Mouse (Mus musculus): ENCODE measurements around the gene Wsb2. TPM values are rescaled to one million over a fixed set of nuclear protein-coding genes. Genes with fewer than 3 reads are reported as not detected.
"Not testable (repeated sequence)": the region's sequence is repeated elsewhere in the genome, so short reads cannot be mapped to it uniquely, and the experiment has no call there.

Gene Wsb2
- total RNA-seq (2021) = 100 to 1,000 TPM; 126 to 138 TPM
- long read RNA-seq, experiment 1, transcript Wsb2-201 (9 exons, 2,421 nt) = major isoform, 253 of 277 reads
- long read RNA-seq, experiment 1, partial matches to known transcripts = 1 of 277 reads
- long read RNA-seq, experiment 1, other reads (novel, unspliced or antisense) = 16 of 277 reads
- long read RNA-seq, experiment 2, transcript Wsb2-202 (8 exons, 1,526 nt) = minor isoform, 12 of 569 reads
- long read RNA-seq, experiment 2, transcript Wsb2-201 (9 exons, 2,421 nt) = major isoform, 491 of 569 reads
- long read RNA-seq, experiment 2, transcript Wsb2-206 (4 exons, 600 nt) = minor isoform, 9 of 569 reads
- long read RNA-seq, experiment 2, partial matches to known transcripts = 37 of 569 reads
- long read RNA-seq, experiment 2, other reads (novel, unspliced or antisense) = 17 of 569 reads

- DNase-seq (ENCODE audit: low spot score in 2 of 2) = peak; percentile 90 to 95
Measured at GRCm38 (mm10) chr5:117357129-117357477, at the start of gene Wsb2. TSS of gene Wsb2 (plus strand) at chr5:117357304.

GRCm38 (mm10) chr5:117307699-117308098 is 49.4 kb upstream of the Wsb2 start:
- peak; percentile 80 to 88 for DNase-seq (ENCODE audit: low spot score in 2 of 2)

- DNase-seq (ENCODE audit: low spot score in 2 of 2) = peak; percentile 51 to 56
Measured at GRCm38 (mm10) chr5:117313420-117313819, 43.7 kb upstream of the Wsb2 start.

GRCm38 (mm10) chr5:117313909-117314308 is 43.2 kb upstream of the Wsb2 start:
- DNase-seq (ENCODE audit: low spot score in 2 of 2) = peak in 1 of 2 experiments; percentile 24

DNA sequence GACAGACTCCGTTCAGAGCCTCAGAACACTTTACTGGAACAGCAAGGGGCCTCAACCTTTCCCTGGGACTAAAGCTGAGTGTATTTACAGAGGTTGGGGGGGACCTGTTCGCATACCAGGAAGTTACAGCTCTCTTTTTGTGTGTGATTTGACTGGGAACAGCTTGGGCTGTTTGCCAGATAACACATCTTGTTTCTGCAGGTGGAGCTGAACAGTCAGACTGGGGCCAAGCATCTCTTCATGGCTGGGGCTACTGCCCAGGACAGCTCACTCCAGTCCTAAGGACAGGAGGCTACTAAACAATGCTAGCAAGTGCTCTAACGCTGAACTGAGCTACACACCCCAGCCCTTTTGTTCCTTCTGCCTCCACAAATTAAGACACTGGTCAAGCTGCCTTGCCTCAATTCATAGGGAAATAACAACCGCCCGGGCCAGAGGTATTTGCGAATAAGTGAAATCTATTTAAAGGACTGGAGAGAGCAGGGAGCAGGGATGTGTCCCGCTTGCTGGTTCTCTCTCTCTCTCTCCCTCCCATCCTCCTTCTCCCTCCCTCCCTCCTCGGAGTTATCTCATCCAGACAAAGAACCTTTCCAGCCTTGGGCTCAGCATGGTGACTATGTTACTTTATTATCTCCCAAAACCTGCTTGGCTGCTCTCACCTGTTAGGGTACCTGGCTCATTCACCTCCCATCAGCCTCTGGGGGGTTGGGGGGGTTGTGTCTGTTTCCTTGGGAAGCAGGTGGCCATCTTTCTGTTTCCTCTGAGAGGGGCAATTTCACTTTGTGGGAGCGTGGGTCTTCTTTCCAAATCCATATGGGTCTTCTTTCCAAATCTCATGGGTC is 42.3 kb upstream of the Wsb2 start:
- DNase-seq (ENCODE audit: low spot score in 2 of 2) = no peak

DNA sequence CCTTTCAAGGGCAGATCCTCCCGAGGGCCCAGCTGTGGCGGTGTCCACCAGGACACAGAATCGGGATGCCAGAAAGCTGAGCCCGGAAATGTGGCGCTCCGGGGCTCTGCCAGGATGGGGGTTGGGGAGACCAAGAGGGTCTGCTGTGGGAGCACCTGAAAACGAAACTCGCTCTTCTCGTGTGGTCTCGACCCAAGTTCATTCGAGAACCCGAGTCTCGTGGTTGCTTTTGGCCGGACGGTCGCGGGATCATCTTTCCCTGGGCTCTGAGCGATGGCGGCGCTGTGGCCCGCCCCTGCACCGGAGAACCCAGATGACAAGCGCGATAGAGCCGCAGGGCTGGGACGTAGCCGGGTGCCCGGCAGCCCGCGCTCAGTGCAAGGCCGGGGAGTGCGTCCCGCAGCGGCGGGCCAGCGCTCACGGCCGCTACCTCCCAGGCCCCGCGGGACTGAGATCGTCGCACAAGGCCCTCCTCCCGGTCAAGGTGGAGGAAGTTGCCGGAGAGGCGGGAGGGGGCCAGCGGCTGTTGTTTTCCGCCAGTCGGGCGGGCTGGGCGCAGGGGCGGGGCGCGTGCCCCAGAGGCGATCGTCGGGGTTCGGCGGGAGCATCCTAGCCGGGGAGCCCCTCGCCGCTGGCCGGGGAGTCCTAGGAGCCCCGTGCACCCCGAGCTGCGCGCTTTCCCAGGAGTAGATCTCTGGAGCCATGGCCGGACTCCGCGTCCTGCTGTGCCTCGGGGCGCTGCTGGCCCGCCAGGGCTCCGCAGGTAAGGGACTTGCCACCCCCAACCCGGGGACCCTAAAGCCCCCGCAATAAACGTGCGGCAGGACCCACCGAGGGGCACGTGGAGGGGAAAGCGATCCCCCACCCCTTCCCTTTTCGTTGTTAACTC is 38.1 kb upstream of the Wsb2 start, which contains the start of gene Vsig10:
TSS of gene Vsig10 (plus strand) at position 343 of the 889 bp plus-strand sequence.
- DNase-seq (ENCODE audit: low spot score in 2 of 2) = peak; percentile 76 to 82

DNA sequence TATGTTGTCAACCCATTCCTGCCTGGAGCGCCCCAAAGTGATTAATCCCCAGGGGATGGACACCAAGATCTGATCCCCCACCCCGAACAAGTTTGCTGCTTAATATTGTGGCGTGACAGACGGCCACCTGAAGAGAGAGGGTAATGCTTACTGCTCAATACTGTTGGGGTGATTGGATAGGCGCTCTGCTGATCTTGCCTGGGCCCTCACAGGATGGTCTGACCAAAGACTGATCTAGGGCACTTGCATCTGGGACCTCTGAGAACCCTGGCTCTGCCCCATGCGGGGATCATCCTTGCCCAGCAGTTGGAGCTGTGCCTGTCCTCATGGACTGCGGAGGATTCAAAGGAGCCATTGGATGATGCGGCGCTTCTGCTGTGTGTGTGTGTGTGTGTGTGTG is 33.4 kb upstream of the Wsb2 start:
- DNase-seq (ENCODE audit: low spot score in 2 of 2) = no peak

DNA sequence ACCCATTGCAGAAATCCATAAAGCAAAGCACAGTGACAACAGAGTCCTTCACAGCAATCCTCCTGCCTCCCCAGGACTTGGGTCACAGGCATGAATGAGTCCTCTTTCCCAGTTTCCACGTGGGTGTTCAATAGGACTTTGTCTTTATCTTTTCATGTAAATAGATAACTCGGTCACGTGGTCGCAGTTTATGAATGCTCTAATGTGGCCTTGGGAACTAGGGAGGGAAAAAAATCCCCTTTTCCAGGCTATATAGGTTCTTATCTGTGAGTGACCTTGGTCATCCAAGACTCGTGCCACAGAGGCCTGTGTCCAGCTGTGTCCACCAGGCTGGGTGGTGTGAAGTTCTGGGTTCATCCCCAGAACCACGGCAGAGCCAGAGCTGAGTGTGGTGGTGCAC is 30.7 kb upstream of the Wsb2 start:
- no peak for DNase-seq (ENCODE audit: low spot score in 2 of 2)

DNA sequence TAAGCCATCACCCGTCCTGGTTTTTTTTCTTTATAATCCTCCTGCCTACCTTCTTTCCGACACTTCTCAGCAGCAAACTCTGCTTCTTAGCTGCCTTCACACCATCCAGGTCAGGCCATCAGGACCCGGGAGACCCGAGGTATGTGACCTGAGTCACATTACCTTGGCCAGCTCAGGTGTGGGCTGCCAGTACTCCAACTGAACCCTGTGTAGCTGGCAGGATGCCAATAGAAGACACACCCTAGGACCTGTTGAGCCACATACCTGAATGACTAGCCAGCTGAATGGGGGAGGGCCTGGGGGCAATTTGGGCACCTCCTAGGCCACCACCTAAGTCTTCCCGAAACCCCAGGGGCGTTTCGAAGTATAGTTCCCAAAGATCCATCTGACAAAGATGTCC is 26.6 kb upstream of the Wsb2 start:
- no peak for DNase-seq (ENCODE audit: low spot score in 2 of 2)

- DNase-seq (ENCODE audit: low spot score in 2 of 2) = no peak
Measured at GRCm38 (mm10) chr5:117337999-117338398, 19.1 kb upstream of the Wsb2 start.

DNA sequence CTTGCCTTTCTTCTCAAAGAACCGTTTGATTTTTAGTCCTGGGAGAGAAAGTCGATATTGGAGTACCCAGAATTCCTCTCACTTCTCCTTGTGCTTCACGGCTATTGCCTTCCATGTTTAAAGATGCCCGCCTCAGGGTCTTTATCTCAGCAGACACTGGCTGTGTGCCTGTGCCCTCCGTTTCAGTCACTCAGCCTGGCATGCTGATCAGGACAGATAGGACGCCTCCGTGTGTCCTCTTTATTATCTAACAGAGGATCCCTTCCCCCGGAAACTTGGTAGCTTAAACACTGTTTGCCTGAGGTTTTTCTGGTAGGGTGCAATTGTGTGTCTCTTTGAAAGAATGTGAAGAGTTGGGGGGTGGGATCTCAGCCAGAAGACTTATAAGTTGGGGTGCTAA is 18.6 kb upstream of the Wsb2 start:
- no peak for DNase-seq (ENCODE audit: low spot score in 2 of 2)

GRCm38 (mm10) chr5:117340081-117340480 is 17.0 kb upstream of the Wsb2 start:
- DNase-seq (ENCODE audit: low spot score in 2 of 2) = no peak

DNA sequence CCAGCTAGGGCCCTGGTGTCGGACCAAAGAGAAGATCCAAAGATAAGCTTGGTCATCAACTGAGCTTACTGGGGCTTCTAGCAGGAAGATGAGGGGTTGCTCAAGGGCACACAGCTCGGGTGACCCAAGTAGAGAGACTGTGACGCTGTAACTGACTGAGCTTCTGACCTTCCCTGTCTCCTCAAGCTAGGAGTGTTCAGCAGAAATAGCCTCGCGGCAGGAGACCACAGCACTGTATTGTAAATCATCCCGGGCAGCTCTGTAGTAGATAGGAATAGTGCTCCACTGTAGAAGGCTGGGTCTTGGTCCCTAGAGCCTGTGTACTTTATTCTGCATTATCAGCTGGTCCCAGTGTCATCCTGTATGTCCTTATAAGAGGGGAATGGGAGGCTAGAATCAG is 15.2 kb upstream of the Wsb2 start:
- DNase-seq (ENCODE audit: low spot score in 2 of 2) = no peak

DNA sequence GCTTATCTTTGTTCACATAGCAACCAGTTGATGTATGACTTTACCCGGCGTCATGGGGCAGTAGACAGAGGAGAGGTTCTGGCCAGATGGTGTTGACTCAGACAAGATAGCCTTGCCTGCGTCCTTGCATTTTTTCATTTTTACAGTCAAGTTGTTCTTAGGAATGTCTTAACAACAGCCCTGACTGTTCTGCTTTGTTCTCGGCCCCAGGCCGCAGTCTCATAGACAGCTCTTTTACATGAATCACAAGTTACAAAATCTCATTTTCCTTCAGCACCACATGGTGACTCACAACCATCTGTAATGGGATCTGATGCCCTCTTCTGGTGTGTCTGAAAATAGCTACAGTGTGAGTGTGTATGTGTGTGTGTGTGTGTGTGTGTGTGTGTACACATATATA is 12.6 kb upstream of the Wsb2 start:
- not testable (repeated sequence) for DNase-seq (ENCODE audit: low spot score in 2 of 2)

DNA sequence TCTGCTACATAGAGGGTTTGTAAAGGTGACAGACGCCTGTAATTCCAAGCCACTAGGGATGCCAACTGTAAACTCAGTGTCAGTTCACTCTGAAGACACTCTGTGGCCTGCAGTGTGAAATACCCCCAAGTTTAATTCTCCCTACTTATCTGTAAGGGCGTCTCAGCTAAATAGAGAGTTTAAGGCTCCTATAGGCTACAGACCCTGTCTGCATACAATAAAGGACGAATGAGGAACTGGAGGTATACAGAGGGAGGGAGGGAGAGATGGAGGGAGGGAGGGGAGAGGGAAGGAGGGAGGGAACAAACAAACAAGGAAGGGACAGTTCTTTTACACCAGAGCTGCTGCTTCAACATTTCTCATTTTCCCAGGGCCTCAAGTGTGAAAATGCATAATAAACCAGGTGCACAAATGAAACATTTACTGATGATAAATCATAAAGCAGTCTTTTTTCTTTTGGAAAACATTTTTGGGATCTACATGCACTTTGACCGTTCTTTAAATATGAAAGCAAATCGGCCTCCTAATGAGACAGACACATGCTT is 11.6 kb upstream of the Wsb2 start:
- no peak for DNase-seq (ENCODE audit: low spot score in 2 of 2)

DNA sequence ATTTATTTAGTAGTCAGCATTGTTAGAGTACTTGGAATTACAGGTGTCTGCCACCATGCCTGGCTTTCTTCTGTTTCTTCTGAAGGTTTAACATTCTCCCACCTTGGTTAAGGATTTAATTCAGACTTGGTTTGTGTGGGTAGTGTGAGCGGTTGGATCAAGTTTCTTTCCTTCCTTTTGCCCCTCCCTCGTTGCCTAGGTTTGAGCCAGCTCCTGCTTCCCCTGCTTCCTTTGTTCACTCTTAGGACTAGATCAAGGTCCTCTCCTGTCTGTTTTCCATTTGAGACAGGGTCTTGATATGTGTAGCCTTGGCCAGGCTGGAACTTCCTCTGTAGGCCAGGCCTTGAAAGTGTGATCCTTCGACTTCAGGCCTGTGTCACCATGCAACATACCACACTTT is 10.8 kb upstream of the Wsb2 start:
- DNase-seq (ENCODE audit: low spot score in 2 of 2) = no peak

DNA sequence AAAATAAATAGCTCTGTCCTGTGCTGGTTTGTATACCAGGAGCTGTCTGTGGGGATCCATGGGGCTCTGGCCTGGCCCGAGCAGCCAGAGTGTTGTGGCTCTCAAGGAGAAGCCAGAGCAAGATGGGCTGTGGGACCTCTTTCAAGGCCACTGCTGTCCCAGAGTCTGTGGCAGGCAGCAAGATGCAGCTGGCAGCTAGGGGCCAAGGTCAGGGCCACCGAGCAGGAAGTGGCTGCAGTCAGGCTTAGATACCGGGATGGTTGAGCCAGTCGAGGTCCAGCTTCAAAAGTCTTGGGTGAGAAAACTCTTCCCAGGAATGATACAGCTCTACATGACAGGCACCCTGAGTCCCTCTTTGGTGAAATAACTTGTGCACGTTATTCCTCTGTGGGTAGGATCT is 10.1 kb upstream of the Wsb2 start:
- no peak for DNase-seq (ENCODE audit: low spot score in 2 of 2)

GRCm38 (mm10) chr5:117347838-117348237 is 9.3 kb upstream of the Wsb2 start:
- DNase-seq (ENCODE audit: low spot score in 2 of 2) = no peak

DNA sequence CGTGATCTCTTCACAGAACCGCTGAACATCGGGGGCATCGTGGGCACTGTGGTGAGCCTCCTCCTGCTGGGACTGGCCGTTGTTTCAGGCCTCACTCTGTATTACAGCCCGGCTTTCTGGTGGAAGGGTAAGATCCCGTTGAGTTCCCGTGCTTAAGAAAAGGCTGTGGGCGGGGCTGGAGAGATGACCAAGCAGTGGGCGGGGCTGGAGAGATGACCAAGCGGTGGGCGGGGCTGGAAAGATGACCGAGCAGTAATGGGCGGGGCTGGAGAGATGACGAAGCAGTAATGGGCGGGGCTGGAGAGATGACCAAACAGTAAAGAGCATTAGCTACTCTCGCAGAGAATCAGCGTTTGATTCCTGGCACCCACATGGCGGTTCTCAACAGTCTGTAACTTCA is 8.8 kb upstream of the Wsb2 start:
- peak; percentile 48 to 63 for DNase-seq (ENCODE audit: low spot score in 2 of 2)

DNA sequence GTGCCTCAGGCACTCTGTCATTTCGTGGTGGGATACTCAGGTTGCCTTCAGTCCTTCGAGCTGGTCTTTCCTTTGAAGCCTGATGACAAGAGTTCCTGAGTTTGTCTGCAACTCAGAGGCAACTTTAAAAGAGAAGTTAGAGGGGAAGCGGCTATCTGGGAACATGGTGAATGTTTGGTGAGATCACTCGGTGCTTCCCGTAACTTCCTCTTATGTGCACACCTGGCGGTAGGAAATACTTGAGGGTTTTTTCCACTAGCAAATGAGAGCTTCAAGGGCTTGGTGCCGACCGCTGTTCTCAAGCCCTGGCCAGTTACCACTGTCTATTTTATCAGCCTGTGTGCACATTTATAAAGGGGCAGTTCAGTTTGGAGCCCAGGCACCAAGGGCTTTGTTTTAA is 3.0 kb upstream of the Wsb2 start:
- DNase-seq (ENCODE audit: low spot score in 2 of 2) = no peak
